Mouse (Mus musculus): ENCODE measurements around the gene Gkn2. TPM values are rescaled to one million over a fixed set of nuclear protein-coding genes. Genes with fewer than 3 reads are reported as not detected.

Gkn2 gene
- total RNA-seq, 2 experiments from 2014 or later: not detected

GRCm38 (mm10) chr6:87399137-87399536, 26.0 kb downstream of the Gkn2 start:
- peak; percentile 31 to 76 for DNase-seq (ENCODE audit: low spot score in 2 of 2)

- no peak for DNase-seq (ENCODE audit: low spot score in 2 of 2)
Observed at GRCm38 (mm10) chr6:87399886-87400566, 26.9 kb downstream of the Gkn2 start.

- DNase-seq (ENCODE audit: low spot score in 2 of 2): no peak
Observed at GRCm38 (mm10) chr6:87401456-87401855, 28.3 kb downstream of the Gkn2 start.

- no peak for DNase-seq (ENCODE audit: low spot score in 2 of 2)
Observed at GRCm38 (mm10) chr6:87412011-87412410, 38.9 kb downstream of the Gkn2 start.

- no peak for DNase-seq (ENCODE audit: low spot score in 2 of 2)
Observed at GRCm38 (mm10) chr6:87422304-87422703, 49.1 kb downstream of the Gkn2 start.

GRCm38 (mm10) chr6:87424037-87424816, 51.1 kb downstream of the Gkn2 start:
- DNase-seq (ENCODE audit: low spot score in 2 of 2): peak in 1 of 2 experiments; percentile 7

- no peak for DNase-seq (ENCODE audit: low spot score in 2 of 2)
Observed at GRCm38 (mm10) chr6:87426954-87427353, 53.8 kb downstream of the Gkn2 start.

- DNase-seq (ENCODE audit: low spot score in 2 of 2): no peak
Observed at GRCm38 (mm10) chr6:87427616-87428015, 54.5 kb downstream of the Gkn2 start.

- no peak for DNase-seq (ENCODE audit: low spot score in 2 of 2)
Observed at GRCm38 (mm10) chr6:87428487-87429044, 55.4 kb downstream of the Gkn2 start, which contains the start of gene Bmp10. Gene Bmp10, plus strand, starts transcription at chr6:87428994.

Other genes with a start within 250 kb of the Gkn2 start
- gene Antxr1, start 37.5 kb upstream of the Gkn2 start, total RNA-seq (2021): 10 to 100 TPM in 1 of 2 experiments, 1 to 10 TPM in 1; 8.7 to 10.2 TPM
- not detected for gene Gkn1, start 22.4 kb upstream of the Gkn2 start, total RNA-seq (2021)
- gene Gkn3, start 15.6 kb downstream of the Gkn2 start, total RNA-seq (2021): 1 to 10 TPM; 1.5 to 3.3 TPM
- not detected for gene Bmp10, start 55.6 kb downstream of the Gkn2 start, total RNA-seq (2021)
- 1 to 10 TPM; 1.7 to 2.9 TPM for gene Arhgap25, start 159.9 kb downstream of the Gkn2 start, total RNA-seq (2021)
- under 1 TPM in 1 of 2 experiments, not detected in 1; 0.12 TPM for gene Prokr1, start 217.4 kb downstream of the Gkn2 start, total RNA-seq (2021)